Mouse (Mus musculus) heart, adult 2 months (tissue): ENCODE data around the gene Rnf185. TPM values are rescaled to one million over a fixed set of nuclear protein-coding genes. Genes with fewer than 3 reads are reported as not detected.
A peak's percentile ranks its signal among the peaks of the same experiment; 100 is the strongest.

Experiments used
- DNase-seq, 2 experiments: peaks; one replicate each; pipeline ENCODE4 v3.0.0; 2021
- H3K27ac ChIP-seq: fragments of 200-600 bp; 2 replicates; pipeline ENCODE4 v1.8.1; 2022
- H3K27me3 ChIP-seq: fragments of 200-500 bp; 2 replicates; pipeline ENCODE4 v1.6.1; 2012; ENCODE audit warnings: mild to moderate bottlenecking, low read length, inconsistent platforms, mixed read lengths; ENCODE audit not compliant: control insufficient read depth, insufficient read depth
- H3K36me3 ChIP-seq: fragments of 200-500 bp; 2 replicates; pipeline ENCODE4 v1.6.1; 2012; ENCODE audit warnings: low read length, inconsistent platforms; ENCODE audit not compliant: control insufficient read depth, insufficient read depth
- H3K4me1 ChIP-seq: fragments of 200-500 bp; 2 replicates; pipeline ENCODE4 v1.6.1; 2011; ENCODE audit warnings: low read length; ENCODE audit not compliant: control insufficient read depth, insufficient read depth
- H3K4me3 ChIP-seq: fragments of 200-600 bp; 2 replicates; pipeline ENCODE4 v1.8.1; 2022
- H3K79me2 ChIP-seq: fragments of 200-500 bp; replicated peaks from 2 replicates; pipeline ENCODE4 v1.6.1; 2012; ENCODE audit warnings: mild to moderate bottlenecking, inconsistent platforms, low read length, moderate library complexity, mixed read lengths; ENCODE audit not compliant: control insufficient read depth, insufficient read depth
- H3K9ac ChIP-seq: fragments of 200-500 bp; 2 replicates; pipeline ENCODE4 v1.6.1; 2012; ENCODE audit warnings: low read depth, mild to moderate bottlenecking, control low read depth, inconsistent platforms, low read length, mixed read lengths
- CTCF ChIP-seq: fragments of 200-600 bp; IDR thresholded peaks from 2 replicates; pipeline ENCODE4 v1.8.1; 2022; ENCODE audit warnings: antibody characterized with exemption, mild to moderate bottlenecking, moderate library complexity
- EP300 ChIP-seq: fragments of 200-500 bp; IDR thresholded peaks from 2 replicates; pipeline ENCODE4 v1.6.1; 2011; ENCODE audit warnings: low read depth, low read length, control low read depth; ENCODE audit not compliant: insufficient read depth
- POLR2A ChIP-seq: fragments of 200-500 bp; IDR thresholded peaks from 2 replicates; pipeline ENCODE4 v1.6.1; 2011; ENCODE audit warnings: mild to moderate bottlenecking, low read depth, low read length, control low read depth; ENCODE audit not compliant: insufficient read depth
- WGBS: fragments of 180-500 bp; shearing (Covaris S2); methylation state at CpG from one replicate; pipeline ENCODE4 v1.1.7; 2018; 5-methylcytosine and 5-hydroxymethylcytosine counted together
- intact Hi-C: fragments of 180-260 bp; cut with DNase I; formaldehyde crosslinking; loops from one replicate; pipeline ENCODE4 v1.15.1; 2025
- polyA plus RNA-seq: library from polyadenylated mRNA; depleted of rRNA; stranded (reverse); fragments of >200 nt; gene quantifications from 2 replicates; pipeline ENCODE4 v1.2.3, GENCODE M21; 2012
- total RNA-seq, 2 experiments: library from RNA; stranded (reverse); gene quantifications; 2 replicates each; pipeline ENCODE4 v1.2.3; 2021

The Rnf185 gene
- total and polyA plus RNA-seq, 3 experiments = 19.9 to 23.0 (median 21.6) TPM

- Histone ChIP-seq H3K4me3 (no peak overlapping the region), H3K4me1 (no peaks in the 10 kb centered on the region; the same call in 1 of the 2 replicates), H3K79me2 (no peaks in the 10 kb centered on the region), H3K36me3 (no peaks in the 10 kb centered on the region), H3K27me3 (no peaks in the 10 kb centered on the region), H3K27ac (no peak overlapping the region), H3K9ac (no peak overlapping the region)
- TF ChIP-seq POLR2A (no peak), CTCF (no peak), EP300 (no peak)
- no peak for DNase-seq
- intact Hi-C loops = loop anchor here (5.0 kb wide), 1 partner anchor 122 kb away; the partner anchor contains the start of gene Selenom
- WGBS = 51% methylated on average over 5 of the region's 5 CpGs
Measured at GRCm38 (mm10) chr11:3389996-3390395, 62.2 kb downstream of the Rnf185 start.

GRCm38 (mm10) chr11:3387482-3388196 lies 64.5 kb downstream of the Rnf185 start:
- no peak overlapping the region for H3K9ac ChIP-seq
- H3K79me2 ChIP-seq = no peaks in the 10 kb centered on the region
- H3K4me3 ChIP-seq = no peak overlapping the region
- TF ChIP-seq CTCF = no peak
- TF ChIP-seq POLR2A = no peak
- no peak for TF ChIP-seq EP300
- no peaks in the 10 kb centered on the region for H3K27me3 ChIP-seq
- 72% methylated on average over 6 of the region's 6 CpGs for WGBS
- H3K36me3 ChIP-seq = no peaks in the 10 kb centered on the region
- H3K27ac ChIP-seq = no peak overlapping the region
- intact Hi-C loops = loop anchor here (1.0 to 5.0 kb wide), 4 partner anchors 22 to 125 kb away; partner anchors contain the start of genes Limk2 and Selenom
- no peaks in the 10 kb centered on the region; the same call in 1 of the 2 replicates for H3K4me1 ChIP-seq
- DNase-seq = no peak

- no peak overlapping the region for H3K9ac ChIP-seq
- WGBS = 11% methylated on average over 4 of the region's 4 CpGs
- H3K36me3 ChIP-seq = no peaks in the 10 kb centered on the region
- no peaks in the 10 kb centered on the region; the same call in 1 of the 2 replicates for H3K4me1 ChIP-seq
- H3K27me3 ChIP-seq = no peaks in the 10 kb centered on the region
- H3K4me3 ChIP-seq = no peak overlapping the region
- intact Hi-C loops = loop anchor here (1.0 to 5.0 kb wide), 4 partner anchors 22 to 125 kb away; partner anchors contain the start of genes Limk2 and Selenom
- TF ChIP-seq EP300 = peak; percentile 89
- no peak for TF ChIP-seq POLR2A
- TF ChIP-seq CTCF = peak; percentile 94
- H3K27ac ChIP-seq = no peak overlapping the region
- peak; percentile 83 to 90 for DNase-seq
- no peaks in the 10 kb centered on the region for H3K79me2 ChIP-seq
Measured at GRCm38 (mm10) chr11:3386941-3387368, 65.2 kb downstream of the Rnf185 start.

GRCm38 (mm10) chr11:3382602-3383594 lies 69.3 kb downstream of the Rnf185 start:
- H3K4me1 ChIP-seq = no peaks in the 10 kb centered on the region; the same call in 1 of the 2 replicates
- no peaks in the 10 kb centered on the region for H3K36me3 ChIP-seq
- no peaks in the 10 kb centered on the region for H3K79me2 ChIP-seq
- no peaks in the 10 kb centered on the region for H3K27me3 ChIP-seq
- no peak overlapping the region for H3K9ac ChIP-seq
- DNase-seq = no peak
- intact Hi-C loops = no loop called here
- WGBS = 76% methylated on average over 5 of the region's 5 CpGs
- H3K4me3 ChIP-seq = no peak overlapping the region
- TF ChIP-seq CTCF (peak; percentile 46), POLR2A (no peak), EP300 (no peak)
- no peak overlapping the region for H3K27ac ChIP-seq

- intact Hi-C loops = no loop called here
- 87% methylated on average over 6 of the region's 6 CpGs for WGBS
- Histone ChIP-seq H3K9ac (no peak overlapping the region), H3K27me3 (no peaks in the 10 kb centered on the region), H3K27ac (no peak overlapping the region), H3K36me3 (no peaks in the 10 kb centered on the region), H3K4me1 (no peaks in the 10 kb centered on the region), H3K79me2 (no peaks in the 10 kb centered on the region), H3K4me3 (no peak overlapping the region)
- TF ChIP-seq CTCF (no peak), EP300 (no peak), POLR2A (no peak)
- DNase-seq = no peak
Measured at GRCm38 (mm10) chr11:3381148-3381814, 70.9 kb downstream of the Rnf185 start.
